Mouse (Mus musculus) kidney, adult 11 months (tissue): ENCODE data around the gene Rasgrp2.

Experiments
- DNase-seq: peaks from one replicate; pipeline ENCODE4 v3.0.0; 2022

Gene Rasgrp2

GRCm38 (mm10) chr19:6383470-6383869, 15.7 kb upstream of the Rasgrp2 start:
- DNase-seq = no peak

- DNase-seq = peak; percentile 57
Observed at GRCm38 (mm10) chr19:6384128-6384527, 15.0 kb upstream of the Rasgrp2 start, which contains the start of gene Pygm. Pygm (plus strand) TSS chr19:6384399.

GRCm38 (mm10) chr19:6384954-6385353, 14.2 kb upstream of the Rasgrp2 start:
- no peak for DNase-seq

- DNase-seq = no peak
Observed at GRCm38 (mm10) chr19:6385419-6385818, 13.7 kb upstream of the Rasgrp2 start.

GRCm38 (mm10) chr19:6385821-6386220, 13.3 kb upstream of the Rasgrp2 start:
- DNase-seq = no peak

- DNase-seq = no peak
Observed at GRCm38 (mm10) chr19:6386234-6386633, 12.9 kb upstream of the Rasgrp2 start.

GRCm38 (mm10) chr19:6388006-6388405, 11.1 kb upstream of the Rasgrp2 start:
- DNase-seq = no peak

- DNase-seq = no peak
Observed at GRCm38 (mm10) chr19:6389803-6390202, 9.3 kb upstream of the Rasgrp2 start.

- DNase-seq = no peak
Observed at GRCm38 (mm10) chr19:6390251-6390650, 8.9 kb upstream of the Rasgrp2 start.

GRCm38 (mm10) chr19:6392743-6393393, 6.3 kb upstream of the Rasgrp2 start:
- no peak for DNase-seq

- no peak for DNase-seq
Observed at GRCm38 (mm10) chr19:6393637-6394036, 5.5 kb upstream of the Rasgrp2 start.

- DNase-seq = no peak
Observed at GRCm38 (mm10) chr19:6396237-6396636, 2.9 kb upstream of the Rasgrp2 start.

- DNase-seq = peak; percentile 56
Observed at GRCm38 (mm10) chr19:6397582-6398249, 1.4 kb upstream of the Rasgrp2 start.

GRCm38 (mm10) chr19:6398447-6399284, 474 bp upstream of the Rasgrp2 start:
- peak; percentile 66 for DNase-seq

GRCm38 (mm10) chr19:6400096-6401086, 1.3 kb downstream of the Rasgrp2 start:
- no peak for DNase-seq

GRCm38 (mm10) chr19:6401131-6401815, 2.1 kb downstream of the Rasgrp2 start:
- DNase-seq = peak; percentile 74

GRCm38 (mm10) chr19:6401951-6402350, 2.8 kb downstream of the Rasgrp2 start:
- DNase-seq = peak; percentile 67

- DNase-seq = no peak
Observed at GRCm38 (mm10) chr19:6403869-6404268, 4.7 kb downstream of the Rasgrp2 start.

- DNase-seq = no peak
Observed at GRCm38 (mm10) chr19:6405433-6405832, 6.3 kb downstream of the Rasgrp2 start.

- no peak for DNase-seq
Observed at GRCm38 (mm10) chr19:6407109-6407508, 8.0 kb downstream of the Rasgrp2 start.

GRCm38 (mm10) chr19:6407816-6408510, 8.8 kb downstream of the Rasgrp2 start:
- DNase-seq = no peak
